Comparison of ENCODE assay signal across 8 mouse cellular contexts in the genomic region with DNA sequence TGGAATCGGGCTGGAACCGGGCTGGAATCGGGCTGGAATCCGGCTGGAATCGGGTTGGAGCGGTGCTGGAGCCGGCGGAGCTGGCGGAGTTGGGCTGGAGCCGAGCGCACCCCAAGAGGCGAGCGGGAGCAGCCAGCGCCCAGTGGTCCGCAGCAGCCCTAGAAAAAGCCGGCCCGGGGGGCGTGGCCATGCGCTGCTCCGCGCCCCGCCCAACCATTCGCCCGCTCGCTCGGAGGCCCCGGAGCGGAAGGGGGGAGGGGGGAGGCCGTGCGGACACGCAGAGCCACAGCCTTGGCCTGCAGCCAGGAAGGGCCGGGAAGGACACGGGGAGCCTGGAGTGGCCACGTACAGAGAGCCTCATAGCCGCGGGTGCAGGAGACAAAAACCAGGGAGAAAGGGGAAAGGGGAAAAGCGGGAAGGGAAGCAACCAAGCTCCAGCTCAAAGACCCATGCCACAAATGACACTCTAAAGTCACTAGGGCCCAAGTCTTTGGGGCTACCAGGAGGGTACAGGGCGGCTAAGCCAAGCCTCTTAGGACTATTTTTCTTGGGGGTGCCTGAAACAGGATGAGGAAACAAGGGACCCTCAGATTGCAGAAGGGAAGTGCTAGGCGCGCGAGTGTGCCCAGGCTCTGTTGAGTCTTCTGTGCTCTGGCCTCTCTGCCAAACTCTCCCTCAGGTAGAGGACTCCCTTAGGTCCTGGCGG.
A peak's percentile ranks its signal among the peaks of the same experiment; 100 is the strongest.
DNase-seq lines count a peak whose midpoint lies in the region; ATAC-seq and TF ChIP-seq lines count a peak whose summit lies in the region.

No protein-coding gene starts in this region.

- H3K4me1 ChIP-seq in E14TG2a.4 (replicated peaks; ENCODE audit: low read depth, low read length), result peaks cover 28% of the 10 kb centered on the region
- H3K4me1 ChIP-seq in forebrain, embryonic 12.5 days, result peaks cover 9% of the 10 kb centered on the region
- 0 out of 2 replicates have a peak, but pooled peaks cover 2% of the 10 kb centered on the region for H3K4me1 ChIP-seq in heart, postnatal 0 days (ENCODE audit: control insufficient read depth, insufficient read depth)
- H3K4me1 ChIP-seq in lung, embryonic 14.5 days (ENCODE audit: insufficient read depth), result 0 out of 2 replicates have a peak, but pooled peaks cover 3% of the 10 kb centered on the region

- no peaks in the 10 kb centered on the region for H3K36me3 ChIP-seq in E14TG2a.4 (ENCODE audit: insufficient read depth, low read length)
- H3K36me3 ChIP-seq in forebrain, embryonic 12.5 days (replicated peaks), result no peaks in the 10 kb centered on the region
- H3K36me3 ChIP-seq in heart, postnatal 0 days (replicated peaks; ENCODE audit: control insufficient read depth, insufficient read depth, low read length), result peaks cover 8% of the 10 kb centered on the region
- H3K36me3 ChIP-seq in lung, embryonic 14.5 days (ENCODE audit: insufficient read depth), result peaks cover 14% of the 10 kb centered on the region; the same call in 1 of the 2 replicates

- 21% methylated on average over 30 of the region's 42 CpGs for WGBS in forebrain, embryonic 12.5 days
- WGBS in heart, postnatal 0 days, result 14% methylated on average over 33 of the region's 42 CpGs
- WGBS in lung, embryonic 14.5 days, result 7% methylated on average over 42 of the region's 42 CpGs

- H3K9ac ChIP-seq in forebrain, embryonic 12.5 days, result peak overlapping the region; percentile 69
- H3K9ac ChIP-seq in heart, postnatal 0 days (replicated peaks; ENCODE audit: low read depth, low read length), result peak overlapping the region; percentile 90
- H3K9ac ChIP-seq in lung, embryonic 14.5 days, result peak overlapping the region; percentile 86

- 0 out of 2 replicates have a peak, but pooled peaks have one; percentile 55 for TF ChIP-seq EP300 in heart, postnatal 0 days (IDR thresholded peaks at IDR 0.05; ENCODE audit: low read depth)

- no peaks in the 10 kb centered on the region for H3K9me3 ChIP-seq in E14TG2a.4 (ENCODE audit: low read length)
- H3K9me3 ChIP-seq in forebrain, embryonic 12.5 days, result no peaks in the 10 kb centered on the region
- H3K9me3 ChIP-seq in heart, postnatal 0 days (replicated peaks; ENCODE audit: control insufficient read depth, low read length), result no peaks in the 10 kb centered on the region
- no peaks in the 10 kb centered on the region for H3K9me3 ChIP-seq in lung, embryonic 14.5 days (ENCODE audit: low read depth, low read length)

- H3K4me3 ChIP-seq in E14TG2a.4 (replicated peaks; ENCODE audit: low read length), result peak overlapping the region; percentile 80
- peak overlapping the region; percentile 55 for H3K4me3 ChIP-seq in forebrain, embryonic 12.5 days (replicated peaks)
- H3K4me3 ChIP-seq in heart, postnatal 0 days (ENCODE audit: low read depth, low read length), result peak overlapping the region; percentile 76
- H3K4me3 ChIP-seq in lung, embryonic 14.5 days (ENCODE audit: low read depth, low read length), result peak overlapping the region; percentile 57

- TF ChIP-seq CTCF in E14TG2a.4 (conservative IDR thresholded peaks at IDR 0.05; ENCODE audit: low read length), result no peak
- TF ChIP-seq CTCF in heart, postnatal 0 days (IDR thresholded peaks at IDR 0.05; ENCODE audit: low read depth), result no peak
- TF ChIP-seq CTCF in lung, embryonic 14.5 days (IDR thresholded peaks at IDR 0.05; ENCODE audit: low read depth), result no peak

- DNase-seq in c-Kit-negative CD71-positive TER-119-positive erythroid progenitor cells, embryonic 14.5 days (ENCODE audit: low read depth, low spot score), result peak; percentile 44
- DNase-seq in heart, postnatal 0 days (ENCODE audit: low spot score), result peak; percentile 82
- peak; percentile 93 to 97 for DNase-seq in kidney, postnatal 36 days
- peak; percentile 96 for DNase-seq in lung, embryonic 14.5 days
- DNase-seq in thymus, adult 18-20 months, result peak; percentile 43 to 59

- peak; percentile 93 for ATAC-seq in forebrain, embryonic 12.5 days (ENCODE audit: low FRiP score)
- ATAC-seq in heart, postnatal 0 days (ENCODE audit: insufficient read depth, low read depth), result peak; percentile 86
- ATAC-seq in lung, embryonic 14.5 days (ENCODE audit: insufficient read depth), result peak; percentile 89
- ATAC-seq in neutrophil, adult 5-6 weeks (ENCODE audit: extremely low read depth, insufficient number of reproducible peaks, low FRiP score, poor library complexity, severe bottlenecking), result peak; percentile 70

- peak overlapping the region; percentile 83 for H3K27ac ChIP-seq in forebrain, embryonic 12.5 days
- H3K27ac ChIP-seq in heart, postnatal 0 days (ENCODE audit: low read depth), result peak overlapping the region; percentile 99
- H3K27ac ChIP-seq in lung, embryonic 14.5 days (ENCODE audit: low read depth), result peak overlapping the region; percentile 96

- H3K27me3 ChIP-seq in E14TG2a.4 (ENCODE audit: insufficient read depth, low read length), result peaks cover 28% of the 10 kb centered on the region
- peaks cover 8% of the 10 kb centered on the region; the same call in 1 of the 2 replicates for H3K27me3 ChIP-seq in forebrain, embryonic 12.5 days
- no peaks in the 10 kb centered on the region for H3K27me3 ChIP-seq in heart, postnatal 0 days (ENCODE audit: control insufficient read depth, insufficient read depth, low read length)
- no peaks in the 10 kb centered on the region for H3K27me3 ChIP-seq in lung, embryonic 14.5 days (ENCODE audit: insufficient read depth, low read length)

- H3K4me2 ChIP-seq in forebrain, embryonic 12.5 days, result peak overlapping the region; percentile 54
- H3K4me2 ChIP-seq in heart, postnatal 0 days (ENCODE audit: low read depth, low read length), result peak overlapping the region; percentile 62
- H3K4me2 ChIP-seq in lung, embryonic 14.5 days, result peak overlapping the region; percentile 68

Comparison
In these comparisons a context has a peak if more than half of its experiments do, and no peak if none do; other contexts are left out.
1. Peak in every context shown above with its lines: DNase-seq, ATAC-seq, H3K4me3 ChIP-seq and H3K27ac ChIP-seq.
2. DNase-seq: peak in every context shown above with its lines; median percentile 96 in lung, embryonic 14.5 days; 95 in kidney, postnatal 36 days; 82 in heart, postnatal 0 days; 51 in thymus, adult 18-20 months; 44 in c-Kit-negative CD71-positive TER-119-positive erythroid progenitor cells, embryonic 14.5 days.